Mouse (Mus musculus) forebrain, embryonic 11.5 days (tissue): ENCODE results near the gene Pyroxd2. TPM values are rescaled to one million over a fixed set of nuclear protein-coding genes. Genes with fewer than 3 reads are reported as not detected.
"Not testable (repeated sequence)": the region's sequence is repeated elsewhere in the genome, so short reads cannot be mapped to it uniquely, and the experiment has no call there.

Source experiments
- ATAC-seq: fragments of 200-750 bp; cut with Nextera tagmentation; replicated peaks from 2 replicates; pipeline ENCODE4 v1.8.0; 2017; ENCODE audit warnings: moderate TSS enrichment; ENCODE audit not compliant: low FRiP score
- DNase-seq: peaks from one replicate; pipeline ENCODE4 v3.0.0-alpha.2; 2017; ENCODE audit warnings: low spot score
- H3K27ac ChIP-seq: fragments of 300-500 bp; sonication (generic); 2 replicates; pipeline ENCODE4 v1.5.1; 2014; ENCODE audit warnings: low read depth, low read length
- H3K27me3 ChIP-seq: fragments of 300-500 bp; sonication (generic); 2 replicates; pipeline ENCODE4 v1.6.1; 2014; ENCODE audit warnings: mild to moderate bottlenecking, low read length, mixed read lengths; ENCODE audit not compliant: control insufficient read depth, insufficient read depth
- H3K36me3 ChIP-seq: fragments of 300-500 bp; sonication (generic); 2 replicates; pipeline ENCODE4 v1.6.1; 2014; ENCODE audit warnings: mild to moderate bottlenecking, low read length, moderate library complexity, mixed read lengths; ENCODE audit not compliant: control insufficient read depth, insufficient read depth
- H3K4me1 ChIP-seq: fragments of 300-500 bp; sonication (generic); replicated peaks from 2 replicates; pipeline ENCODE4 v1.6.1; 2014; ENCODE audit warnings: low read length, mixed read lengths; ENCODE audit not compliant: control insufficient read depth, insufficient read depth
- H3K4me2 ChIP-seq: fragments of 300-500 bp; sonication (generic); 2 replicates; pipeline ENCODE4 v1.6.1; 2014; ENCODE audit warnings: low read depth, mild to moderate bottlenecking, low read length, moderate library complexity, mixed read lengths; ENCODE audit not compliant: severe bottlenecking
- H3K4me3 ChIP-seq: fragments of 300-500 bp; sonication (generic); 2 replicates; pipeline ENCODE4 v1.5.1; 2014; ENCODE audit warnings: low read depth, low read length
- H3K9ac ChIP-seq: fragments of 300-500 bp; sonication (generic); 2 replicates; pipeline ENCODE4 v1.6.1; 2014; ENCODE audit warnings: low read length
- H3K9me3 ChIP-seq: fragments of 300-500 bp; sonication (generic); 2 replicates; pipeline ENCODE4 v1.6.1; 2016; ENCODE audit warnings: low read length, mixed read lengths; ENCODE audit not compliant: control insufficient read depth
- WGBS: fragments of 180-500 bp; shearing (Covaris S2); extraction: QIAGEN DNeasy Blood & Tissue Kit; methylation state at CpG from one replicate; pipeline ENCODE4 v1.1.7; 2014; 5-methylcytosine and 5-hydroxymethylcytosine counted together
- polyA plus RNA-seq: library from polyadenylated mRNA; unstranded; fragments of >200 nt; fragmentation: Nextera tagmentation; extraction: Ambion mirVana; gene quantifications from 2 replicates; pipeline ENCODE4 v1.2.1, GENCODE M21; 2014

Pyroxd2 gene
- polyA plus RNA-seq = 0.52 and 0.53 TPM in 2 replicates

GRCm38 (mm10) chr19:42752363-42752931 lies at the start of gene Pyroxd2:
Pyroxd2 (minus strand) TSS chr19:42752775.
- WGBS = 7% methylated on average over 22 of the region's 22 CpGs
- peaks cover 8% of the 10 kb centered on the region for H3K4me1 ChIP-seq

GRCm38 (mm10) chr19:42797866-42798265 lies 45.3 kb upstream of the Pyroxd2 start:
- Histone ChIP-seq H3K9ac (no peak overlapping the region), H3K9me3 (no peaks in the 10 kb centered on the region), H3K4me3 (no peak overlapping the region), H3K27ac (no peak overlapping the region), H3K4me1 (0 out of 2 replicates have a peak, but pooled peaks cover 2% of the 10 kb centered on the region), H3K36me3 (no peaks in the 10 kb centered on the region), H3K4me2 (no peak overlapping the region), H3K27me3 (no peaks in the 10 kb centered on the region)
- DNase-seq = no peak
- no peak for ATAC-seq
- 68% methylated on average over 2 of the region's 2 CpGs for WGBS

More at GRCm38 (mm10) chr19:42752363-42752931, at the start of gene Pyroxd2:
- ATAC-seq (peak; percentile 87), DNase-seq (peak; percentile 83)
- Histone ChIP-seq H3K27me3 (no peaks in the 10 kb centered on the region), H3K4me3 (peak within 1 kb of the TSS; percentile 21; the same call in 1 of the 2 replicates), H3K27ac (no peak within 1 kb of the TSS), H3K9me3 (no peaks in the 10 kb centered on the region), H3K36me3 (no peaks in the 10 kb centered on the region), H3K9ac (peak within 1 kb of the TSS; percentile 54), H3K4me2 (peak within 1 kb of the TSS; percentile 52)

- H3K4me2 ChIP-seq = peak overlapping the region; percentile 95; the same call in 1 of the 2 replicates
- 0 out of 2 replicates have a peak, but pooled peaks cover 2% of the 10 kb centered on the region for H3K4me1 ChIP-seq
- ATAC-seq (no peak), DNase-seq (no peak)
- H3K9ac ChIP-seq = peak overlapping the region; percentile 55; the same call in 1 of the 2 replicates
- no peaks in the 10 kb centered on the region for H3K36me3 ChIP-seq
- H3K9me3 ChIP-seq = no peaks in the 10 kb centered on the region
- H3K27ac ChIP-seq = no peak overlapping the region
- no peaks in the 10 kb centered on the region for H3K27me3 ChIP-seq
- no peak overlapping the region; the same call in 1 of the 2 replicates for H3K4me3 ChIP-seq
- WGBS = 24% methylated on average over 9 of the region's 9 CpGs
Measured at GRCm38 (mm10) chr19:42795801-42796200, 43.2 kb upstream of the Pyroxd2 start.

- H3K36me3 ChIP-seq = no peaks in the 10 kb centered on the region
- no peak overlapping the region for H3K27ac ChIP-seq
- WGBS = 2% methylated on average over 31 of the region's 31 CpGs
- H3K4me3 ChIP-seq = peak overlapping the region; percentile 36
- H3K27me3 ChIP-seq = no peaks in the 10 kb centered on the region
- H3K4me1 ChIP-seq = 0 out of 2 replicates have a peak, but pooled peaks cover 2% of the 10 kb centered on the region
- DNase-seq (peak; percentile 94), ATAC-seq (peak; percentile 89)
- peak overlapping the region; percentile 55 for H3K9ac ChIP-seq
- H3K4me2 ChIP-seq = peak overlapping the region; percentile 95
- H3K9me3 ChIP-seq = no peaks in the 10 kb centered on the region
Measured at GRCm38 (mm10) chr19:42794914-42795613, 42.5 kb upstream of the Pyroxd2 start.

- no peaks in the 10 kb centered on the region for H3K36me3 ChIP-seq
- no peaks in the 10 kb centered on the region for H3K27me3 ChIP-seq
- no peak overlapping the region for H3K9ac ChIP-seq
- no peak for ATAC-seq
- no peak for DNase-seq
- H3K9me3 ChIP-seq = no peaks in the 10 kb centered on the region
- 62% methylated on average over 5 of the region's 5 CpGs for WGBS
- H3K4me2 ChIP-seq = no peak overlapping the region
- no peak overlapping the region for H3K27ac ChIP-seq
- no peak overlapping the region for H3K4me3 ChIP-seq
- H3K4me1 ChIP-seq = peaks cover 11% of the 10 kb centered on the region; the same call in 1 of the 2 replicates
Measured at GRCm38 (mm10) chr19:42788311-42788710, 35.7 kb upstream of the Pyroxd2 start.

- no peak for ATAC-seq
- Histone ChIP-seq H3K9ac (0 out of 2 replicates have a peak overlapping the region, but pooled peaks have one; percentile 20), H3K27me3 (no peaks in the 10 kb centered on the region), H3K4me1 (peaks cover 11% of the 10 kb centered on the region; the same call in 1 of the 2 replicates), H3K27ac (no peak overlapping the region), H3K4me2 (peak overlapping the region; percentile 9; the same call in 1 of the 2 replicates), H3K36me3 (no peaks in the 10 kb centered on the region), H3K9me3 (no peaks in the 10 kb centered on the region), H3K4me3 (no peak overlapping the region)
- 23% methylated on average over 8 of the region's 8 CpGs for WGBS
- DNase-seq = no peak
Measured at GRCm38 (mm10) chr19:42785562-42786220, 33.1 kb upstream of the Pyroxd2 start.

GRCm38 (mm10) chr19:42785129-42785528 lies 32.6 kb upstream of the Pyroxd2 start:
- Histone ChIP-seq H3K9ac (no peak overlapping the region), H3K27me3 (no peaks in the 10 kb centered on the region), H3K9me3 (no peaks in the 10 kb centered on the region), H3K4me1 (peaks cover 11% of the 10 kb centered on the region; the same call in 1 of the 2 replicates), H3K4me3 (no peak overlapping the region), H3K27ac (no peak overlapping the region), H3K36me3 (no peaks in the 10 kb centered on the region), H3K4me2 (no peak overlapping the region)
- WGBS = 29% methylated on average over 2 of the region's 2 CpGs
- DNase-seq (no peak), ATAC-seq (no peak)

GRCm38 (mm10) chr19:42780156-42780538 lies 27.6 kb upstream of the Pyroxd2 start:
- H3K4me3 ChIP-seq = peak overlapping the region; percentile 62
- H3K27ac ChIP-seq, H3K36me3 ChIP-seq, H3K27me3 ChIP-seq, DNase-seq, H3K4me1 ChIP-seq, H3K9me3 ChIP-seq, ATAC-seq: not testable (repeated sequence)
- H3K9ac ChIP-seq = peak overlapping the region; percentile 73
- H3K4me2 ChIP-seq = peak overlapping the region; percentile 46
- 49% methylated on average over 7 of the region's 7 CpGs for WGBS
